ENCODE assay signal across 18 mouse cellular contexts in genomic region chr6:142503601-142504000, GRCm38 (mm10). TPM values are rescaled to one million over a fixed set of nuclear protein-coding genes. Genes with fewer than 3 reads are reported as not detected.
A peak's percentile ranks its signal among the peaks of the same experiment; 100 is the strongest.
DNase-seq lines count a peak whose midpoint lies in the region; TF ChIP-seq lines count a peak whose summit lies in the region.
"Had no signal": no experiment of that assay in that cellular context is flagged by ENCODE, and none has a peak within 500 bp of the region (broad histone marks: within the 10 kb centered on the region; RNA-seq: fewer than 3 reads in every experiment).

No protein-coding gene starts in this region.

- peaks cover 7% of the 10 kb centered on the region; the same call in 1 of the 2 replicates for H3K36me3 ChIP-seq in kidney, adult 2 months (ENCODE audit: control insufficient read depth, insufficient read depth, low read length)
- peaks cover 26% of the 10 kb centered on the region; the same call in 1 of the 2 replicates for H3K36me3 ChIP-seq in ES-E14 (ENCODE audit: control insufficient read depth, insufficient read depth, low read length, poor library complexity, severe bottlenecking)
- H3K36me3 ChIP-seq: G1E had no signal

- no peaks in the 10 kb centered on the region for H3K9me3 ChIP-seq in ES-E14 (ENCODE audit: control insufficient read depth, insufficient read depth, low read depth, low read length)
- H3K9me3 ChIP-seq: embryonic facial prominence, embryonic 15.5 days; G1E; hindbrain, embryonic 15.5 days had no signal

- H3K27ac ChIP-seq in gastrocnemius, adult 2 months: peak overlapping the region; percentile 21; the same call in 1 of the 2 replicates
- peak overlapping the region; percentile 73 for H3K27ac ChIP-seq in kidney, adult 2 months (ENCODE audit: insufficient read depth, low read depth, low read length)
- H3K27ac ChIP-seq in ES-E14 (ENCODE audit: insufficient read depth, low read depth, low read length, poor library complexity, severe bottlenecking): no peak overlapping the region
- H3K27ac ChIP-seq: embryonic facial prominence, embryonic 15.5 days; hindbrain, embryonic 15.5 days; liver, embryonic 14.5 days had no signal

- peaks cover 21% of the 10 kb centered on the region; the same call in 1 of the 2 replicates for H3K4me1 ChIP-seq in kidney, adult 2 months (ENCODE audit: control insufficient read depth, insufficient read depth, low read length)
- H3K4me1 ChIP-seq in ES-E14 (ENCODE audit: control insufficient read depth in 2 of 2, insufficient read depth in 2 of 2, low read length in 2 of 2, poor library complexity in 1 of 2): peaks cover 0 to 14% of the 10 kb centered on the region in 2 experiments; a peak in 2 of 4 replicates

- TF ChIP-seq POLR2A in kidney, adult 2 months (IDR thresholded peaks at IDR 0.05; ENCODE audit: low read depth, low read length): no peak

- WGBS in kidney, adult 2 months: 39% methylated on average over 8 of the region's 8 CpGs

- in situ Hi-C loops in ES-E14 (cut with MboI; ENCODE audit: low sequenced_read_pairs in 2 of 2, unreplicated experiment in 2 of 2): no loop called here

- intact Hi-C loops in gastrocnemius, adult 2 months (cut with DNase I): no loop called here

- no peaks in the 10 kb centered on the region for H3K27me3 ChIP-seq in kidney, adult 2 months (replicated peaks; ENCODE audit: control insufficient read depth, insufficient read depth, low read length)
- H3K27me3 ChIP-seq: embryonic facial prominence, embryonic 15.5 days; hindbrain, embryonic 15.5 days had no signal

- DNase-seq in gastrocnemius, adult 2 months: no peak
- no peak for DNase-seq in gastrocnemius, postnatal 10 days
- peak; percentile 43 for DNase-seq in kidney, adult 2 months
- DNase-seq in kidney, postnatal 4 days: no peak
- no peak for DNase-seq in ES-E14 (ENCODE audit: low read depth, low spot score)
- peak; percentile 36 to 52 for DNase-seq in kidney, postnatal 25 days
- no peak for DNase-seq in cerebellum, postnatal 36 days
- DNase-seq in layer of hippocampus, postnatal 36 days: no peak
- DNase-seq: adrenal gland, postnatal 36 days; cerebellum, postnatal 25 days; gastrocnemius, postnatal 36 days had no signal

- TF ChIP-seq CTCF in gastrocnemius, adult 2 months (IDR thresholded peaks at IDR 0.05): no peak
- TF ChIP-seq CTCF in kidney, adult 2 months (conservative IDR thresholded peaks at IDR 0.05; ENCODE audit: insufficient read depth, insufficient read length, low read depth, low read length): no peak

- H3K9ac ChIP-seq in ES-E14 (ENCODE audit: insufficient read depth, low read depth, low read length, poor library complexity, severe bottlenecking): peak overlapping the region; percentile 15; the same call in 1 of the 2 replicates
- H3K9ac ChIP-seq: embryonic facial prominence, embryonic 15.5 days; hindbrain, embryonic 15.5 days; liver, embryonic 14.5 days had no signal

- peak overlapping the region; percentile 32; the same call in 1 of the 2 replicates for H3K4me3 ChIP-seq in gastrocnemius, adult 2 months
- peak overlapping the region; percentile 38 for H3K4me3 ChIP-seq in kidney, adult 2 months (ENCODE audit: insufficient read depth, low read depth, low read length)
- H3K4me3 ChIP-seq in ES-E14 (ENCODE audit: insufficient read depth in 1 of 2, low read depth in 1 of 2, low read length in 2 of 2, poor library complexity in 1 of 2, severe bottlenecking in 1 of 2): peak overlapping the region; percentile 16 to 43
- H3K4me3 ChIP-seq: embryonic facial prominence, embryonic 15.5 days; hindbrain, embryonic 15.5 days; myocyte had no signal

TF ChIP-seq in ES-E14, 5 proteins besides CTCF, POLR2A, EP300 and RAD21:
- TF ChIP-seq ZC3H11A (IDR thresholded peaks at IDR 0.05; ENCODE audit: borderline replicate concordance, low read depth, low read length) (no peak), ZNF384 (IDR thresholded peaks at IDR 0.05; ENCODE audit: low read depth, low read length) (no peak), HCFC1 (IDR thresholded peaks at IDR 0.05; ENCODE audit: borderline replicate concordance, insufficient read depth, low read length) (no peak), CHD2 (IDR thresholded peaks at IDR 0.05; ENCODE audit: low read depth, low read length) (no peak), MAFK (IDR thresholded peaks at IDR 0.05; ENCODE audit: insufficient read depth, low read depth, low read length) (no peak)

RNA-seq across cellular contexts. Expression of gene Ldhb, which starts 4.2 kb away (rescaled TPM):
- total RNA-seq in gastrocnemius, adult 2 months (2021): 1,000 to 10,000 TPM in 1 of 2 experiments, 100 to 1,000 TPM in 1; 299 to 1,071 TPM
- 10 to 100 TPM; 90.6 to 93.5 TPM for total RNA-seq in gastrocnemius, postnatal 10 days (2021)
- polyA plus RNA-seq in kidney, adult 2 months (2012; rRNA removed): 2,043 and 2,340 TPM in 2 replicates
- 139 and 178 TPM in 2 replicates for total RNA-seq in ES-E14 (2012; rRNA removed)
- 100 to 1,000 TPM; 518 to 567 TPM for total RNA-seq in layer of hippocampus, postnatal 36 days (2021)
- total RNA-seq: G1E had no signal
- polyA plus RNA-seq: G1E had no signal

RNA-seq across cellular contexts. Expression of gene Gys2, which starts 30.7 kb away (rescaled TPM):
- total RNA-seq in gastrocnemius, adult 2 months (2021): not detected
- under 1 TPM in 1 of 2 experiments, not detected in 1; 0.16 TPM for total RNA-seq in gastrocnemius, postnatal 10 days (2021)
- 11.5 and 14.8 TPM in 2 replicates for polyA plus RNA-seq in kidney, adult 2 months (2012; rRNA removed)
- not detected in 2 replicates for total RNA-seq in ES-E14 (2012; rRNA removed)
- total RNA-seq in layer of hippocampus, postnatal 36 days (2021): under 1 TPM in 1 of 2 experiments, not detected in 1; 0.58 TPM
- total RNA-seq: G1E; left cerebral cortex, postnatal 10 days had no signal
- polyA plus RNA-seq: G1E; hindbrain, embryonic 15.5 days; myocyte; stomach, embryonic 14.5 days had no signal

Comparison
In these comparisons a context has a peak if more than half of its experiments do, and no peak if none do; other contexts are left out.
1. DNase-seq: peak in kidney, adult 2 months (single experiment) and kidney, postnatal 25 days (2 of 2); none in gastrocnemius, adult 2 months (single experiment), gastrocnemius, postnatal 10 days (single experiment), kidney, postnatal 4 days (0 of 2), ES-E14 (single experiment), cerebellum, postnatal 36 days (0 of 2) and layer of hippocampus, postnatal 36 days (0 of 2).
2. Peak in every context shown above with its lines, with median percentiles within 50 percentile points of each other: H3K4me3 ChIP-seq.